Mouse (Mus musculus): Measurements from ENCODE around the gene Sowahd. TPM values are rescaled to one million over a fixed set of nuclear protein-coding genes. Genes with fewer than 3 reads are reported as not detected.

The Sowahd gene
- total RNA-seq, 2 experiments from 2014 or later: 0.15 TPM; not detected in 1

DNA sequence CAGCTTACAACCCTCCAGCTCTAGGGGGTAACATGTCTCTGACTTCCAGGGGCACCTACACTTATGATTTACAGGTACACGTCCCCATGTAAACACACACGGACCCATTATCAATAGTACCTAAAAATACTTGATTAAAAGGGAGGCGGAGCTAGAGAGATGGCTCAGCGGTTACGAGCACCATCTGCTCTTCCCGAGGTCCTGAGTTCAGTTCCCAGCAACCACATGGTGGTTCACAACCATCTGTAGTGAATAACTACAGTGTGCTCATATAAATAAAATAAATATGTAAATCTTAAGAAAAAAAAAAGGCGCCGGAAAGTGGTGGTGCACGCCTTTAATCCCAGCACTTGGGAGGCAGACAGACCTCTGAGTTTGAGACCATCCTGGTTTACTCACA lies 37.0 kb downstream of the Sowahd start:
- ATAC-seq (replicated peaks; ENCODE audit: poor library complexity, severe bottlenecking): peak; percentile 22

DNA sequence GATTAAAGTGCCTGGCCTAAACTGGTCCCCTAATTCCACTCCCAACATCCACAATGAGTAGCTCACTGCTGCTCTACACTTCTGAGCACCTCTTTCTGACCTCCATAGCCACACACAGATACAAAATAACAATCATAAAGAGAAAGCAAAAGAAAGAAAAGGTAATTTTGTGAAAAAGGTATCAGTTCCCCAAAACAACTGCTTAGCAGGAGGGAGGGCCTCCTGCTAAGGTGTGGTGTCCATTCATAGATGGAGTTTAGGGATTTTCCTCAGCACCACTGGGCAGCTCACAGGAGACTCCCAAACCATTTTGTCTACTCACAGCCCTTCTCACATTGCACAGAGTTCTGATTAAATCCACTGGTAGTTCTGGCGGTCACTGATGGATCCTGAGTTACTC lies 40.1 kb downstream of the Sowahd start:
- ATAC-seq (replicated peaks; ENCODE audit: poor library complexity, severe bottlenecking): no peak

DNA sequence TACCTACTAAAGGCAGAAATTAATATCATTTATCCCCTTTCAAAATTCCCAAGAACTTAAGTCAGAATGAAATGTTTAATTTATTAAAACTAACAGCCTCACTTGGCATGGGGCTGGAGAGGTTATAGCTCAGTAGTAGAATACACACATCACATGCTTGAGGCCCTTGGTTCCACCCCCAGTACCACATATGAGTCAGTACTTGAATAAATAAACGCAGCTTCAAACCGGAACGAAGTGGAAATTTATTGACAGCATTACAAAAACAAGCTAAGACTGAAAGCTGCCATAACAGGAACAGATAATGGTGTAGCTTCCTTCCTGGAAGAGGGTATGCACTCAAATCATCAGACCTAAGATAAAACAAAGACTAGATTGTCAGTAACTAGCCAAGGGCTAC lies 42.8 kb downstream of the Sowahd start:
- no peak for ATAC-seq (replicated peaks; ENCODE audit: poor library complexity, severe bottlenecking)

DNA sequence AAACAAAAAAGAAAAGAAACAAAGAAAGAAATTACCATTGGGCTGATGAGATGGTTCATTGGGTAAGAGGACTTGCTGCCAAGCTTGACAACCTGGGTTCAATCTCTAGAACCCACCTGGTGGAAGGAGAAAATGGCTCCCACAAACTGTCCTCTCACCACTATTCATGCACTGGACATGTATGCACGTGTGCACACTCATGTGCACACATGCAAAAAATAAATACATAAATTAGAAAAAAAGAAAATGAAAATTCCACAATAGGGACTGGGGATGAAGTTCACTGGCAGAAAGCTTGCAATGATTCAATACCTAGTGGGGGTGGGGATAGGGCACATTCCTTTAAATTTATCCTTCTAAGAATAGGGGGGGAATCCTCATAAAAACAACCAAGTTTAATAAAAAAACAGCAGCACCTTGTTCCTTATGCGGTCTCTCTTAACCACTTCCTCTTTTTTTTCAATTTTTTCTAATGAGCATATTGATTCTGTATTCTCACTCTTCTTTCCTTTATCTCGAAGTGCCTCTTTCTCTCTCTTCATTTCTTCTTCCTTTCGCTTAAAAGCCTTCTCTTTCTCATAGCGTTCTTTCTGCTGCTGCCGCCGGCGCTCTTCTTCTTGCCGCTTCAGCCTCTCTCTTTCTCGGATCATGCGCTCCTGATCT lies 46.6 kb downstream of the Sowahd start:
- ATAC-seq (replicated peaks; ENCODE audit: poor library complexity, severe bottlenecking): peak; percentile 37; the same call in 1 of the 2 replicates

DNA sequence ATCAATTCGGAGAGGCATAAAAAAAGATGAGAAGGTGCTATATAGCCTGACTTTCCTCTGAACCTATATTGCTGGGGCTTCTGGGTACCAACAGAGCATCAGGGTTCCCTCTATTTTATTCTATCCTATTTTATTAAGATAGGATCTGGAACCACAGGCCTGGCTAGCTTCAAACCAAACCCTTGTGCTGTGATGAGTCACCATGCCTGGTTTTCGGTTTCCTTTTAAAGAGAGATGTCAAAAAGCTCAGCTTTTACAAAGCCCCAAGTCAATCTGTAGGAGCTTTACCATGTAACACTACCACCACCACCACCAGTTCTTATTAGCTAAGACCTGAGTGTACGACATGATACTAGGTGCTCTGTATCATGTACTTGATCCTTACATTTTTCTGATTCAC lies 50.0 kb downstream of the Sowahd start:
- no peak for ATAC-seq (replicated peaks; ENCODE audit: poor library complexity, severe bottlenecking)

Other genes starting within 250 kb of the Sowahd start
- 108 and 126 TPM in 2 replicates for gene Ube2a, start 174.9 kb upstream of the Sowahd start, total RNA-seq (2014; fragmentation: Nextera tagmentation)
- gene Ube2a, start 174.9 kb upstream of the Sowahd start, total RNA-seq (2017): 12.7 and 28.0 TPM in 2 replicates
- 26.3 and 26.8 TPM in 2 replicates for gene C330007P06Rik, start 174.7 kb upstream of the Sowahd start, total RNA-seq (2014; fragmentation: Nextera tagmentation)
- 70.1 and 71.1 TPM in 2 replicates for gene C330007P06Rik, start 174.7 kb upstream of the Sowahd start, total RNA-seq (2017)
- 17.9 and 19.6 TPM in 2 replicates for gene Nkrf, start 145.9 kb upstream of the Sowahd start, total RNA-seq (2014; fragmentation: Nextera tagmentation)
- 12.9 and 14.1 TPM in 2 replicates for gene Nkrf, start 145.9 kb upstream of the Sowahd start, total RNA-seq (2017)
- 34.2 and 37.0 TPM in 2 replicates for gene Sept6, start 57.1 kb upstream of the Sowahd start, total RNA-seq (2014; fragmentation: Nextera tagmentation)
- gene Sept6, start 57.1 kb upstream of the Sowahd start, total RNA-seq (2017): 39.6 and 44.2 TPM in 2 replicates
- gene Rpl39, start 36.6 kb downstream of the Sowahd start, total RNA-seq (2014; fragmentation: Nextera tagmentation): 2,391 and 2,751 TPM in 2 replicates
- gene Rpl39, start 36.6 kb downstream of the Sowahd start, total RNA-seq (2017): 3,105 and 3,852 TPM in 2 replicates
- gene Upf3b, start 61.5 kb downstream of the Sowahd start, total RNA-seq (2014; fragmentation: Nextera tagmentation): 48.5 and 59.1 TPM in 2 replicates
- gene Upf3b, start 61.5 kb downstream of the Sowahd start, total RNA-seq (2017): 57.7 and 58.8 TPM in 2 replicates
- gene Nkap, start 78.0 kb downstream of the Sowahd start, total RNA-seq (2014; fragmentation: Nextera tagmentation): 11.0 and 15.8 TPM in 2 replicates
- 16.3 and 65.0 TPM in 2 replicates for gene Nkap, start 78.0 kb downstream of the Sowahd start, total RNA-seq (2017)
- not detected in 2 replicates for gene Akap14, start 120.0 kb downstream of the Sowahd start, total RNA-seq (2014; fragmentation: Nextera tagmentation)
- gene Akap14, start 120.0 kb downstream of the Sowahd start, total RNA-seq (2017): not detected in 2 replicates
- 227 and 528 TPM in 2 replicates for gene Ndufa1, start 142.3 kb downstream of the Sowahd start, total RNA-seq (2014; fragmentation: Nextera tagmentation)
- gene Ndufa1, start 142.3 kb downstream of the Sowahd start, total RNA-seq (2017): 90.1 and 112 TPM in 2 replicates
- gene Rnf113a1, start 142.4 kb downstream of the Sowahd start, total RNA-seq (2014; fragmentation: Nextera tagmentation): 0.73 and 5.8 TPM in 2 replicates
- 2.9 and 3.8 TPM in 2 replicates for gene Rnf113a1, start 142.4 kb downstream of the Sowahd start, total RNA-seq (2017)
- not detected in 2 replicates for gene Gm9, start 162.2 kb downstream of the Sowahd start, total RNA-seq (2014; fragmentation: Nextera tagmentation)
- gene Gm9, start 162.2 kb downstream of the Sowahd start, total RNA-seq (2017): not detected in 2 replicates
- gene Rhox1, start 173.4 kb downstream of the Sowahd start, total RNA-seq (2014; fragmentation: Nextera tagmentation): not detected in 2 replicates
- gene Rhox1, start 173.4 kb downstream of the Sowahd start, total RNA-seq (2017): not detected in 2 replicates
- gene Rhox2a, start 196.1 kb downstream of the Sowahd start, total RNA-seq (2014; fragmentation: Nextera tagmentation): not detected in 2 replicates
- not detected in 2 replicates for gene Rhox2a, start 196.1 kb downstream of the Sowahd start, total RNA-seq (2017)
- gene Rhox3a, start 201.1 kb downstream of the Sowahd start, total RNA-seq (2014; fragmentation: Nextera tagmentation): not detected in 2 replicates
- gene Rhox3a, start 201.1 kb downstream of the Sowahd start, total RNA-seq (2017): not detected in 2 replicates
- gene Rhox4a, start 216.5 kb downstream of the Sowahd start, total RNA-seq (2014; fragmentation: Nextera tagmentation): not detected in 2 replicates
- gene Rhox4a, start 216.5 kb downstream of the Sowahd start, total RNA-seq (2017): not detected in 2 replicates

Measured in granulocyte monocyte progenitor cell, adult 5-6 weeks (primary cell).